7 mouse cellular contexts compared by ENCODE assay signal in the genomic region with DNA sequence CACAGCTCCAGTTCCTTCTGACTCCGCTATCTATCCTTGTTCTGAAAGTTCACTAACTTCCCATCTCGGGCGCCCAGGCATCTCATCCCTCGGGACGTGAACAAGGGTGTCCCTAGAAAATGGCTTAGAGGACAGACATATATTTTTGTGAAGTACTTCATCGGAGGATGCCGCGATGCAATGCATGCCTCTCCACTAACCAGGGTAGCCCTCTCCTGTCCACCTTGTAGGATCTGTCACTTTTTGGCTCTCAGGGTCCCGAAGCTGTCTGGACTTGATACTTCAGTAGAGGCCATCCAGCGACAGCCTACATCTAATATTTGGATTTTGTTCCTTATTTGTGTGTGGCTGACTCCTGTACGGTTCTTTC. TPM values are rescaled to one million over a fixed set of nuclear protein-coding genes. Genes with fewer than 3 reads are reported as not detected.
DNase-seq lines count a peak whose midpoint lies in the region; ATAC-seq and TF ChIP-seq lines count a peak whose summit lies in the region.

No protein-coding gene starts in this region.

- peak overlapping the region; percentile 51 for H3K4me3 ChIP-seq in lung, embryonic 15.5 days
- H3K4me3 ChIP-seq in forebrain, embryonic 16.5 days (replicated peaks; ENCODE audit: low read length) = peak overlapping the region; percentile 60
- H3K4me3 ChIP-seq in limb, embryonic 14.5 days (replicated peaks; ENCODE audit: low read length) = peak overlapping the region; percentile 47
- peak overlapping the region; percentile 49 for H3K4me3 ChIP-seq in stomach, embryonic 15.5 days (replicated peaks)

- no peaks in the 10 kb centered on the region for H3K9me3 ChIP-seq in lung, embryonic 15.5 days
- no peaks in the 10 kb centered on the region for H3K9me3 ChIP-seq in forebrain, embryonic 16.5 days (ENCODE audit: control insufficient read depth, low read length)
- no peaks in the 10 kb centered on the region for H3K9me3 ChIP-seq in limb, embryonic 14.5 days (ENCODE audit: control insufficient read depth, low read length)
- no peaks in the 10 kb centered on the region for H3K9me3 ChIP-seq in stomach, embryonic 15.5 days

- peak overlapping the region; percentile 97 for H3K4me2 ChIP-seq in lung, embryonic 15.5 days
- H3K4me2 ChIP-seq in forebrain, embryonic 16.5 days (ENCODE audit: low read length) = peak overlapping the region; percentile 98
- peak overlapping the region; percentile 92 for H3K4me2 ChIP-seq in limb, embryonic 14.5 days (replicated peaks; ENCODE audit: low read depth, low read length, severe bottlenecking)
- H3K4me2 ChIP-seq in stomach, embryonic 15.5 days = peak overlapping the region; percentile 93

- ATAC-seq in lung, embryonic 15.5 days (ENCODE audit: borderline replicate concordance, extremely low read depth, low FRiP score, low TSS enrichment) = no peak
- ATAC-seq in forebrain, embryonic 16.5 days = peak; percentile 14; the same call in 1 of the 2 replicates
- ATAC-seq in limb, embryonic 14.5 days (ENCODE audit: low FRiP score, low read depth) = no peak
- no peak for ATAC-seq in stomach, embryonic 15.5 days (ENCODE audit: insufficient read depth, low FRiP score, low read depth)

- H3K4me1 ChIP-seq in lung, embryonic 15.5 days = peaks cover 7% of the 10 kb centered on the region; the same call in 1 of the 2 replicates
- peaks cover 9% of the 10 kb centered on the region for H3K4me1 ChIP-seq in forebrain, embryonic 16.5 days (replicated peaks; ENCODE audit: control insufficient read depth, insufficient read depth, low read length)
- peaks cover 8% of the 10 kb centered on the region for H3K4me1 ChIP-seq in limb, embryonic 14.5 days (ENCODE audit: control insufficient read depth, insufficient read depth, low read length)
- H3K4me1 ChIP-seq in stomach, embryonic 15.5 days = peaks cover 4% of the 10 kb centered on the region; the same call in 1 of the 2 replicates

- 15% methylated on average over 11 of the region's 11 CpGs for WGBS in lung, embryonic 15.5 days
- 5% methylated on average over 11 of the region's 11 CpGs for WGBS in forebrain, embryonic 16.5 days
- WGBS in limb, embryonic 14.5 days = 11% methylated on average over 11 of the region's 11 CpGs
- WGBS in stomach, embryonic 15.5 days = 12% methylated on average over 11 of the region's 11 CpGs

- DNase-seq in lung, postnatal 14 days = no peak
- DNase-seq in limb, embryonic 14.5 days (ENCODE audit: low spot score) = no peak
- no peak for DNase-seq in layer of hippocampus, postnatal 36 days
- DNase-seq in cerebellum, adult 11 months = no peak

- peaks cover 34% of the 10 kb centered on the region for H3K27me3 ChIP-seq in lung, embryonic 15.5 days
- peaks cover 2% of the 10 kb centered on the region; the same call in 1 of the 2 replicates for H3K27me3 ChIP-seq in forebrain, embryonic 16.5 days (replicated peaks; ENCODE audit: control insufficient read depth, insufficient read depth, low read length)
- peaks cover 33% of the 10 kb centered on the region for H3K27me3 ChIP-seq in limb, embryonic 14.5 days (ENCODE audit: control insufficient read depth, insufficient read depth, low read length)
- H3K27me3 ChIP-seq in stomach, embryonic 15.5 days (replicated peaks) = peaks cover 16% of the 10 kb centered on the region

- no peak for TF ChIP-seq POLR2A in limb, embryonic 14.5 days (IDR thresholded peaks at IDR 0.05; ENCODE audit: borderline replicate concordance, extremely low read depth, insufficient read depth, insufficient read length)

- H3K36me3 ChIP-seq in lung, embryonic 15.5 days = no peaks in the 10 kb centered on the region
- no peaks in the 10 kb centered on the region for H3K36me3 ChIP-seq in forebrain, embryonic 16.5 days (ENCODE audit: control insufficient read depth, insufficient read depth)
- no peaks in the 10 kb centered on the region for H3K36me3 ChIP-seq in limb, embryonic 14.5 days (ENCODE audit: control insufficient read depth, insufficient read depth, low read length)
- no peaks in the 10 kb centered on the region for H3K36me3 ChIP-seq in stomach, embryonic 15.5 days

- H3K27ac ChIP-seq in lung, embryonic 15.5 days = no peak overlapping the region
- no peak overlapping the region for H3K27ac ChIP-seq in forebrain, embryonic 16.5 days (ENCODE audit: low read length)
- H3K27ac ChIP-seq in limb, embryonic 14.5 days (replicated peaks; ENCODE audit: low read depth, low read length) = no peak overlapping the region
- no peak overlapping the region for H3K27ac ChIP-seq in stomach, embryonic 15.5 days

- H3K9ac ChIP-seq in lung, embryonic 15.5 days = peak overlapping the region; percentile 14; the same call in 1 of the 2 replicates
- H3K9ac ChIP-seq in forebrain, embryonic 16.5 days (replicated peaks; ENCODE audit: low read depth, low read length) = peak overlapping the region; percentile 65
- H3K9ac ChIP-seq in limb, embryonic 14.5 days (ENCODE audit: low read depth, low read length, severe bottlenecking) = peak overlapping the region; percentile 52
- no peak overlapping the region for H3K9ac ChIP-seq in stomach, embryonic 15.5 days

RNA-seq across cellular contexts. Expression of gene Pld5, which starts 0.5 kb away (rescaled TPM):
- polyA plus RNA-seq in lung, embryonic 15.5 days (2015; fragmentation: Nextera tagmentation; extraction: Ambion mirVana) = 0.25 TPM in 2 replicates
- polyA plus RNA-seq in forebrain, embryonic 16.5 days (2015; fragmentation: Nextera tagmentation; extraction: Ambion mirVana) = 1.0 and 1.6 TPM in 2 replicates
- 0.51 and 0.53 TPM in 2 replicates for polyA plus RNA-seq in limb, embryonic 14.5 days (2012; rRNA removed)
- 0.65 and 0.72 TPM in 2 replicates for polyA plus RNA-seq in limb, embryonic 14.5 days (2014; fragmentation: Nextera tagmentation; extraction: Ambion mirVana)
- polyA plus RNA-seq in stomach, embryonic 15.5 days (2015; fragmentation: Nextera tagmentation; extraction: Ambion mirVana) = 0.48 and 0.80 TPM in 2 replicates
- total RNA-seq in layer of hippocampus, postnatal 36 days (2021) = 1 to 10 TPM; 1.2 to 1.4 TPM
